Mouse (Mus musculus) myocyte (in vitro differentiated cells): Measurements from ENCODE around the gene Tagln.

ENCODE experiments used
- E2F4 ChIP-seq: IDR thresholded peaks from one replicate; pipeline ENCODE4 v1.6.1; 2011; ENCODE audit warnings: mild to moderate bottlenecking, control low read depth, moderate library complexity; ENCODE audit not compliant: insufficient read depth
- MAX ChIP-seq: IDR thresholded peaks from one replicate; pipeline ENCODE4 v1.6.1; 2011; ENCODE audit warnings: low read depth, mild to moderate bottlenecking, control low read depth
- MYOD1 ChIP-seq, 3 experiments: IDR thresholded peaks; one replicate each; pipeline ENCODE4 v1.6.1; 2011; ENCODE audit warnings: control low read depth in 2 of 3, low read depth in 2 of 3, mild to moderate bottlenecking in 2 of 3, moderate library complexity in 1 of 3; ENCODE audit not compliant: insufficient read length in 2 of 3, control insufficient read depth in 1 of 3
- POLR2A ChIP-seq: IDR thresholded peaks from one replicate; pipeline ENCODE4 v1.6.1; 2011; ENCODE audit warnings: low read depth, mild to moderate bottlenecking, control low read depth, moderate library complexity; ENCODE audit not compliant: insufficient read length
- USF1 ChIP-seq: IDR thresholded peaks from one replicate; pipeline ENCODE4 v1.6.1; 2011; ENCODE audit warnings: low read depth, mild to moderate bottlenecking, control low read depth, moderate library complexity

- TF ChIP-seq USF1, result no peak
- TF ChIP-seq MAX, result no peak
- no peak for TF ChIP-seq MYOD1 (IDR thresholded peaks at IDR 0.05; ENCODE audit: control insufficient read depth in 1 of 3, insufficient read length in 2 of 3, low read depth in 2 of 3)
- no peak for TF ChIP-seq E2F4
- no peak for TF ChIP-seq POLR2A
Measured at GRCm38 (mm10) chr9:45980611-45981010, 44.8 kb upstream of the Tagln start.
